Mouse (Mus musculus): ENCODE data around the gene Sftpd.

- TF ChIP-seq POLR2A (IDR thresholded peaks at IDR 0.05; ENCODE audit: extremely low read depth, insufficient read depth, low read length), result no peak
- TF ChIP-seq CTCF (IDR thresholded peaks at IDR 0.05; ENCODE audit: low read depth, low read length), result no peak
These were observed 4.5 kb upstream of the Sftpd start for GRCm38 (mm10) chr14:41189496-41189895.

All from liver, adult 2 months (tissue).